Mouse (Mus musculus): Measurements from ENCODE around the gene Rnaseh2a.

DNA sequence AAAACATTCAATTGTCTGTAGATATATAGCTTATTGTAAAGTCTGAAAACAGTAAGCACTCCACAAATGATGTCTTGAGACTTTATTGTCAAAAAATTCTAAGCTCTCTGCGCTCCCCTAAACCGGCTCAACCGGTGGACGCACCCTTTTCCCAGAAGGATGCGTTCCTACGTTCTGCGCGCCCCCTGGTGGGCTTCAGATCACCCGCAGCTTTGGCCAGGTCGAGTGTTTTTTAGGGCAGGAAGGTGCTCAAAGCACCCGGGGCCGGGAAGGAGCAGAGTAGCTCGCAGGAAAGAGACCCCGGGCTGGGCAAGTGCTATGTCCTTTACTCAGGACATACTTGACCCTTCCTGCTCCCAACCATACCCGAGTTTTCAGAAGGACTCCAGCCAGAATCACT lies 20.2 kb upstream of the Rnaseh2a start:
- no peak for TF ChIP-seq CHD2 (IDR thresholded peaks at IDR 0.05; ENCODE audit: low read depth, low read length)
- no peak for TF ChIP-seq MAFK (IDR thresholded peaks at IDR 0.05; ENCODE audit: insufficient read depth, low read depth, low read length)
- TF ChIP-seq ZC3H11A (IDR thresholded peaks at IDR 0.05; ENCODE audit: borderline replicate concordance, low read depth, low read length), result 0 out of 2 replicates have a peak, but pooled peaks have one; percentile 27

Data from ES-E14 (cell line).